Mouse (Mus musculus): ENCODE data around the gene Flvcr2. TPM values are rescaled to one million over a fixed set of nuclear protein-coding genes. Genes with fewer than 3 reads are reported as not detected.
"Not testable (repeated sequence)": the region's sequence is repeated elsewhere in the genome, so short reads cannot be mapped to it uniquely, and the experiment has no call there.

Flvcr2 gene
- 2.3 and 3.2 TPM in 2 replicates for polyA plus RNA-seq (2015; fragmentation: Nextera tagmentation; extraction: Ambion mirVana)

- no peaks in the 10 kb centered on the region for H3K9me3 ChIP-seq (replicated peaks)
- peak within 1 kb of the TSS; percentile 76 for H3K27ac ChIP-seq (replicated peaks)
- H3K9ac ChIP-seq, result peak within 1 kb of the TSS; percentile 31
- no peaks in the 10 kb centered on the region for H3K36me3 ChIP-seq
- peak within 1 kb of the TSS; percentile 55 for H3K4me3 ChIP-seq (replicated peaks)
- peaks cover 13% of the 10 kb centered on the region for H3K4me1 ChIP-seq
- WGBS, result under 1% methylated on average over 51 of the region's 51 CpGs
- H3K27me3 ChIP-seq, result peaks cover 6% of the 10 kb centered on the region; the same call in 1 of the 2 replicates
- peak within 1 kb of the TSS; percentile 98 for H3K4me2 ChIP-seq (replicated peaks)
- peak; percentile 87 for ATAC-seq (ENCODE audit: insufficient number of reproducible peaks, low FRiP score, low TSS enrichment, low read depth)
Measured at GRCm38 (mm10) chr12:85745827-85746695, at the start of gene Flvcr2. Gene Flvcr2 (plus strand): TSS chr12:85746539.

- H3K4me3 ChIP-seq (replicated peaks), result peak overlapping the region; percentile 21; the same call in 1 of the 2 replicates
- 25% methylated on average over 12 of the region's 37 CpGs for WGBS
- H3K27me3 ChIP-seq; H3K4me1 ChIP-seq; H3K9me3 ChIP-seq (replicated peaks); H3K9ac ChIP-seq; H3K36me3 ChIP-seq: not testable (repeated sequence)
- ATAC-seq (ENCODE audit: insufficient number of reproducible peaks, low FRiP score, low TSS enrichment, low read depth), result peak; percentile 87
- H3K27ac ChIP-seq (replicated peaks), result 0 out of 2 replicates have a peak overlapping the region, but pooled peaks have one; percentile 28
- H3K4me2 ChIP-seq (replicated peaks), result peak overlapping the region; percentile 38
Measured at GRCm38 (mm10) chr12:85698179-85698578, 48.2 kb upstream of the Flvcr2 start.

- WGBS, result 66% methylated on average over 6 of the region's 6 CpGs
- H3K9me3 ChIP-seq (replicated peaks), result no peaks in the 10 kb centered on the region
- no peaks in the 10 kb centered on the region for H3K36me3 ChIP-seq
- no peak overlapping the region for H3K4me3 ChIP-seq (replicated peaks)
- H3K4me2 ChIP-seq (replicated peaks), result no peak overlapping the region
- no peak overlapping the region for H3K9ac ChIP-seq
- no peak overlapping the region for H3K27ac ChIP-seq (replicated peaks)
- no peaks in the 10 kb centered on the region for H3K27me3 ChIP-seq
- ATAC-seq (ENCODE audit: insufficient number of reproducible peaks, low FRiP score, low TSS enrichment, low read depth), result no peak
- peaks cover 16% of the 10 kb centered on the region for H3K4me1 ChIP-seq
Measured at GRCm38 (mm10) chr12:85700191-85700841, 46.0 kb upstream of the Flvcr2 start.

- no peak for ATAC-seq (ENCODE audit: insufficient number of reproducible peaks, low FRiP score, low TSS enrichment, low read depth)
- no peak overlapping the region for H3K9ac ChIP-seq
- no peaks in the 10 kb centered on the region for H3K9me3 ChIP-seq (replicated peaks)
- WGBS, result 78% methylated on average over 7 of the region's 7 CpGs
- H3K4me2 ChIP-seq (replicated peaks), result no peak overlapping the region
- H3K4me3 ChIP-seq (replicated peaks), result no peak overlapping the region
- H3K27me3 ChIP-seq, result no peaks in the 10 kb centered on the region
- H3K36me3 ChIP-seq, result no peaks in the 10 kb centered on the region
- H3K4me1 ChIP-seq, result peaks cover 20% of the 10 kb centered on the region
- H3K27ac ChIP-seq (replicated peaks), result no peak overlapping the region
Measured at GRCm38 (mm10) chr12:85700842-85701223, 45.5 kb upstream of the Flvcr2 start.

- no peak overlapping the region for H3K27ac ChIP-seq (replicated peaks)
- no peak overlapping the region for H3K4me2 ChIP-seq (replicated peaks)
- ATAC-seq (ENCODE audit: insufficient number of reproducible peaks, low FRiP score, low TSS enrichment, low read depth), result no peak
- 81% methylated on average over 15 of the region's 15 CpGs for WGBS
- H3K36me3 ChIP-seq, result no peaks in the 10 kb centered on the region
- no peak overlapping the region for H3K4me3 ChIP-seq (replicated peaks)
- H3K27me3 ChIP-seq, result 0 out of 2 replicates have a peak, but pooled peaks cover 7% of the 10 kb centered on the region
- no peaks in the 10 kb centered on the region for H3K9me3 ChIP-seq (replicated peaks)
- no peak overlapping the region for H3K9ac ChIP-seq
- H3K4me1 ChIP-seq, result peaks cover 31% of the 10 kb centered on the region
Measured at GRCm38 (mm10) chr12:85702166-85703055, 43.9 kb upstream of the Flvcr2 start.

GRCm38 (mm10) chr12:85703507-85703906 lies 42.8 kb upstream of the Flvcr2 start:
- H3K4me1 ChIP-seq, result peaks cover 31% of the 10 kb centered on the region
- H3K4me2 ChIP-seq (replicated peaks), result no peak overlapping the region
- H3K4me3 ChIP-seq (replicated peaks), result no peak overlapping the region
- H3K27ac ChIP-seq (replicated peaks), result no peak overlapping the region
- H3K36me3 ChIP-seq, result no peaks in the 10 kb centered on the region
- H3K27me3 ChIP-seq, result 0 out of 2 replicates have a peak, but pooled peaks cover 7% of the 10 kb centered on the region
- ATAC-seq (ENCODE audit: insufficient number of reproducible peaks, low FRiP score, low TSS enrichment, low read depth), result no peak
- 54% methylated on average over 3 of the region's 3 CpGs for WGBS
- H3K9me3 ChIP-seq (replicated peaks), result no peaks in the 10 kb centered on the region
- H3K9ac ChIP-seq, result no peak overlapping the region

- 62% methylated on average over 7 of the region's 7 CpGs for WGBS
- H3K36me3 ChIP-seq, result no peaks in the 10 kb centered on the region
- ATAC-seq (ENCODE audit: insufficient number of reproducible peaks, low FRiP score, low TSS enrichment, low read depth), result no peak
- no peak overlapping the region for H3K4me3 ChIP-seq (replicated peaks)
- H3K27ac ChIP-seq (replicated peaks), result 0 out of 2 replicates have a peak overlapping the region, but pooled peaks have one; percentile 72
- H3K9ac ChIP-seq, result no peak overlapping the region
- 0 out of 2 replicates have a peak, but pooled peaks cover 7% of the 10 kb centered on the region for H3K27me3 ChIP-seq
- H3K9me3 ChIP-seq (replicated peaks), result no peaks in the 10 kb centered on the region
- peaks cover 31% of the 10 kb centered on the region for H3K4me1 ChIP-seq
- no peak overlapping the region for H3K4me2 ChIP-seq (replicated peaks)
Measured at GRCm38 (mm10) chr12:85704566-85704965, 41.8 kb upstream of the Flvcr2 start.

- peak overlapping the region; percentile 42 for H3K4me3 ChIP-seq (replicated peaks)
- H3K27ac ChIP-seq (replicated peaks), result peak overlapping the region; percentile 72
- H3K36me3 ChIP-seq, result no peaks in the 10 kb centered on the region
- no peaks in the 10 kb centered on the region for H3K9me3 ChIP-seq (replicated peaks)
- ATAC-seq (ENCODE audit: insufficient number of reproducible peaks, low FRiP score, low TSS enrichment, low read depth), result peak; percentile 75
- H3K27me3 ChIP-seq, result 0 out of 2 replicates have a peak, but pooled peaks cover 7% of the 10 kb centered on the region
- WGBS, result 12% methylated on average over 20 of the region's 20 CpGs
- peak overlapping the region; percentile 63 for H3K9ac ChIP-seq
- H3K4me2 ChIP-seq (replicated peaks), result peak overlapping the region; percentile 82
- peaks cover 31% of the 10 kb centered on the region for H3K4me1 ChIP-seq
Measured at GRCm38 (mm10) chr12:85705002-85705830, 41.1 kb upstream of the Flvcr2 start.

GRCm38 (mm10) chr12:85705831-85706530 lies 40.4 kb upstream of the Flvcr2 start:
- H3K9me3 ChIP-seq (replicated peaks), result no peaks in the 10 kb centered on the region
- peak overlapping the region; percentile 82 for H3K4me2 ChIP-seq (replicated peaks)
- 12% methylated on average over 17 of the region's 17 CpGs for WGBS
- H3K4me3 ChIP-seq (replicated peaks), result peak overlapping the region; percentile 42
- H3K9ac ChIP-seq, result peak overlapping the region; percentile 63
- H3K36me3 ChIP-seq, result no peaks in the 10 kb centered on the region
- peaks cover 31% of the 10 kb centered on the region for H3K4me1 ChIP-seq
- H3K27ac ChIP-seq (replicated peaks), result peak overlapping the region; percentile 72
- 0 out of 2 replicates have a peak, but pooled peaks have one; percentile 6 for ATAC-seq (ENCODE audit: insufficient number of reproducible peaks, low FRiP score, low TSS enrichment, low read depth)
- H3K27me3 ChIP-seq, result 0 out of 2 replicates have a peak, but pooled peaks cover 7% of the 10 kb centered on the region

All from embryonic facial prominence, embryonic 15.5 days (tissue).